Mouse (Mus musculus): ENCODE data around the gene Elf2.
"Not testable (repeated sequence)": the region's sequence is repeated elsewhere in the genome, so short reads cannot be mapped to it uniquely, and the experiment has no call there.

Gene Elf2

GRCm38 (mm10) chr3:51333234-51333889, 7.1 kb downstream of the Elf2 start:
- DNase-seq (ENCODE audit: extremely low read depth, low read depth), result no peak

- DNase-seq (ENCODE audit: extremely low read depth, low read depth), result no peak
Measured at GRCm38 (mm10) chr3:51330086-51330485, 10.4 kb downstream of the Elf2 start.

- no peak for DNase-seq (ENCODE audit: extremely low read depth, low read depth)
Measured at GRCm38 (mm10) chr3:51328546-51328945, 11.9 kb downstream of the Elf2 start.

- no peak for DNase-seq (ENCODE audit: extremely low read depth, low read depth)
Measured at GRCm38 (mm10) chr3:51327817-51328216, 12.6 kb downstream of the Elf2 start.

- no peak for DNase-seq (ENCODE audit: extremely low read depth, low read depth)
Measured at GRCm38 (mm10) chr3:51327429-51327797, 13.1 kb downstream of the Elf2 start.

- no peak for DNase-seq (ENCODE audit: extremely low read depth, low read depth)
Measured at GRCm38 (mm10) chr3:51326664-51327428, 13.6 kb downstream of the Elf2 start.

- DNase-seq (ENCODE audit: extremely low read depth, low read depth), result no peak
Measured at GRCm38 (mm10) chr3:51325475-51325874, 15.0 kb downstream of the Elf2 start.

- no peak for DNase-seq (ENCODE audit: extremely low read depth, low read depth)
Measured at GRCm38 (mm10) chr3:51323006-51323405, 17.5 kb downstream of the Elf2 start.

- DNase-seq (ENCODE audit: extremely low read depth, low read depth), result no peak
Measured at GRCm38 (mm10) chr3:51322326-51322725, 18.1 kb downstream of the Elf2 start.

- DNase-seq (ENCODE audit: extremely low read depth, low read depth), result no peak
Measured at GRCm38 (mm10) chr3:51321141-51321540, 19.3 kb downstream of the Elf2 start.

GRCm38 (mm10) chr3:51318053-51318452, 22.4 kb downstream of the Elf2 start:
- not testable (repeated sequence) for DNase-seq (ENCODE audit: extremely low read depth, low read depth)

- no peak for DNase-seq (ENCODE audit: extremely low read depth, low read depth)
Measured at GRCm38 (mm10) chr3:51316876-51317275, 23.6 kb downstream of the Elf2 start.

- no peak for DNase-seq (ENCODE audit: extremely low read depth, low read depth)
Measured at GRCm38 (mm10) chr3:51311638-51312037, 28.8 kb downstream of the Elf2 start.

- DNase-seq (ENCODE audit: extremely low read depth, low read depth), result no peak
Measured at GRCm38 (mm10) chr3:51310098-51310497, 30.4 kb downstream of the Elf2 start.

GRCm38 (mm10) chr3:51306621-51307020, 33.8 kb downstream of the Elf2 start:
- no peak for DNase-seq (ENCODE audit: extremely low read depth, low read depth)

GRCm38 (mm10) chr3:51305961-51306360, 34.5 kb downstream of the Elf2 start:
- no peak for DNase-seq (ENCODE audit: extremely low read depth, low read depth)

- DNase-seq (ENCODE audit: extremely low read depth, low read depth), result no peak
Measured at GRCm38 (mm10) chr3:51302971-51303476, 37.4 kb downstream of the Elf2 start.

- no peak for DNase-seq (ENCODE audit: extremely low read depth, low read depth)
Measured at GRCm38 (mm10) chr3:51301583-51301982, 38.9 kb downstream of the Elf2 start.

GRCm38 (mm10) chr3:51296790-51297189, 43.7 kb downstream of the Elf2 start:
- DNase-seq (ENCODE audit: extremely low read depth, low read depth), result no peak

- DNase-seq (ENCODE audit: extremely low read depth, low read depth), result no peak
Measured at GRCm38 (mm10) chr3:51295225-51295624, 45.2 kb downstream of the Elf2 start.

- no peak for DNase-seq (ENCODE audit: extremely low read depth, low read depth)
Measured at GRCm38 (mm10) chr3:51294251-51294650, 46.2 kb downstream of the Elf2 start.

GRCm38 (mm10) chr3:51288880-51289821, 51.3 kb downstream of the Elf2 start:
- DNase-seq (ENCODE audit: extremely low read depth, low read depth), result no peak
